Mouse (Mus musculus) limb, embryonic 15.5 days (tissue): ENCODE results near the gene Hist1h4f. TPM values are rescaled to one million over a fixed set of nuclear protein-coding genes. Genes with fewer than 3 reads are reported as not detected.
"Not testable (repeated sequence)": the region's sequence is repeated elsewhere in the genome, so short reads cannot be mapped to it uniquely, and the experiment has no call there.

Source experiments
- ATAC-seq: fragments of 200-750 bp; cut with Nextera tagmentation; 2 replicates; pipeline ENCODE4 v1.8.0; 2017; ENCODE audit warnings: low read depth, moderate TSS enrichment; ENCODE audit not compliant: insufficient number of reproducible peaks, low FRiP score, low TSS enrichment
- H3K27ac ChIP-seq: fragments of 300-500 bp; sonication (generic); 2 replicates; pipeline ENCODE4 v1.5.1; 2015; ENCODE audit warnings: moderate library complexity, mild to moderate bottlenecking, inconsistent platforms
- H3K27me3 ChIP-seq: fragments of 300-500 bp; sonication (generic); 2 replicates; pipeline ENCODE4 v1.6.1; 2015; ENCODE audit warnings: inconsistent platforms
- H3K36me3 ChIP-seq: fragments of 300-500 bp; sonication (generic); 2 replicates; pipeline ENCODE4 v1.6.1; 2015; ENCODE audit warnings: inconsistent platforms
- H3K4me1 ChIP-seq: fragments of 300-500 bp; sonication (generic); 2 replicates; pipeline ENCODE4 v1.6.1; 2015; ENCODE audit warnings: inconsistent platforms
- H3K4me2 ChIP-seq: fragments of 300-500 bp; sonication (generic); 2 replicates; pipeline ENCODE4 v1.6.1; 2015; ENCODE audit warnings: mild to moderate bottlenecking, inconsistent platforms
- H3K4me3 ChIP-seq: fragments of 300-500 bp; sonication (generic); 2 replicates; pipeline ENCODE4 v1.5.1; 2015; ENCODE audit warnings: mild to moderate bottlenecking, inconsistent platforms
- H3K9ac ChIP-seq: fragments of 300-500 bp; sonication (generic); 2 replicates; pipeline ENCODE4 v1.6.1; 2015; ENCODE audit warnings: inconsistent platforms
- H3K9me3 ChIP-seq: fragments of 300-500 bp; sonication (generic); 2 replicates; pipeline ENCODE4 v1.6.1; 2016; ENCODE audit warnings: inconsistent platforms
- WGBS: fragments of 180-500 bp; shearing (Covaris S2); methylation state at CpG from one replicate; pipeline ENCODE4 v1.1.7; 2015; 5-methylcytosine and 5-hydroxymethylcytosine counted together
- polyA plus RNA-seq: library from polyadenylated mRNA; unstranded; fragments of >200 nt; fragmentation: Nextera tagmentation; extraction: Ambion mirVana; gene quantifications from 2 replicates; pipeline ENCODE4 v1.2.1, GENCODE M21; 2015

Gene Hist1h4f
- polyA plus RNA-seq, 1 experiment from 2014 or later, result 0.95 TPM

- not testable (repeated sequence) for ATAC-seq
Measured at GRCm38 (mm10) chr13:23544787-23545120, 6.7 kb downstream of the Hist1h4f start.

GRCm38 (mm10) chr13:23543965-23544786, 7.3 kb downstream of the Hist1h4f start, which contains the start of gene Hist1h3f:
Gene Hist1h3f, plus strand, starts transcription at chr13:23544052.
- WGBS, result under 1% methylated on average over 36 of the region's 45 CpGs
- ATAC-seq, result peak; percentile 89
- H3K36me3 ChIP-seq, result no peaks in the 10 kb centered on the region
- peak within 1 kb of the TSS; percentile 51 for H3K4me3 ChIP-seq
- peak within 1 kb of the TSS; percentile 37 for H3K9ac ChIP-seq
- no peaks in the 10 kb centered on the region for H3K27me3 ChIP-seq
- H3K4me2 ChIP-seq, result peak within 1 kb of the TSS; percentile 57
- peak within 1 kb of the TSS; percentile 92 for H3K27ac ChIP-seq
- H3K9me3 ChIP-seq, result no peaks in the 10 kb centered on the region
- peaks cover 4% of the 10 kb centered on the region; the same call in 1 of the 2 replicates for H3K4me1 ChIP-seq

More at GRCm38 (mm10) chr13:23544787-23545120, 6.7 kb downstream of the Hist1h4f start:
- H3K36me3 ChIP-seq, H3K27me3 ChIP-seq, H3K4me1 ChIP-seq, H3K9ac ChIP-seq, H3K9me3 ChIP-seq: not testable (repeated sequence)
- H3K27ac ChIP-seq, result peak overlapping the region; percentile 92; the same call in 1 of the 2 replicates
- peak overlapping the region; percentile 57 for H3K4me2 ChIP-seq
- under 1% methylated on average over 14 of the region's 14 CpGs for WGBS
- peak overlapping the region; percentile 51 for H3K4me3 ChIP-seq

DNA sequence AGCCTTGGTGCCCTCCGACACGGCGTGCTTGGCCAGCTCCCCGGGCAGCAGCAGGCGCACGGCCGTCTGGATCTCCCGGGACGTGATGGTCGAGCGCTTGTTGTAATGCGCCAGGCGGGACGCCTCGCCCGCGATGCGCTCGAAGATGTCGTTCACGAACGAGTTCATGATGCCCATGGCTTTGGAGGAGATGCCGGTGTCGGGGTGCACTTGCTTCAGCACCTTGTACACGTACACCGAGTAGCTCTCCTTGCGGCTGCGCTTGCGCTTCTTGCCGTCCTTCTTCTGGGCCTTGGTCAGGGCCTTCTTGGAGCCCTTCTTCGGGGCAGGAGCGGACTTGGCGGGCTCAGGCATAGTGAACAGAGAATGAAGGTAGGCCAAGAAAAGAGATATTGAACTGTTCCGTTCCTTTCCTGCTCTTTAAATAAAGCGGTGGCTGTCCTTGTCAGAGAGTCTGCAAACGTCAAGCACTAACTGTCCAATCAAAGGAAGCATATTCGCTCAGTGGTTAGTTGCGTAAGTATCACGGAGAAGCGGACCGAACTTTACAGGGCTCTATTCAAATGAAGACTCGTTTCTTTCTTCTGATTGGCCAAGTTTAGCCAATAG, 8.3 kb downstream of the Hist1h4f start, which contains the start of gene Hist1h2bh:
Gene Hist1h2bh (minus strand): TSS at position 394 of the 609 bp plus-strand sequence.
- peak; percentile 95 for ATAC-seq
- peak within 1 kb of the TSS; percentile 37 for H3K9ac ChIP-seq
- H3K27ac ChIP-seq, result peak within 1 kb of the TSS; percentile 92
- not testable (repeated sequence) for H3K36me3 ChIP-seq, H3K27me3 ChIP-seq, H3K9me3 ChIP-seq, H3K4me1 ChIP-seq
- H3K4me2 ChIP-seq, result peak within 1 kb of the TSS; percentile 57
- peak within 1 kb of the TSS; percentile 51 for H3K4me3 ChIP-seq
- under 1% methylated on average over 39 of the region's 42 CpGs for WGBS

DNA sequence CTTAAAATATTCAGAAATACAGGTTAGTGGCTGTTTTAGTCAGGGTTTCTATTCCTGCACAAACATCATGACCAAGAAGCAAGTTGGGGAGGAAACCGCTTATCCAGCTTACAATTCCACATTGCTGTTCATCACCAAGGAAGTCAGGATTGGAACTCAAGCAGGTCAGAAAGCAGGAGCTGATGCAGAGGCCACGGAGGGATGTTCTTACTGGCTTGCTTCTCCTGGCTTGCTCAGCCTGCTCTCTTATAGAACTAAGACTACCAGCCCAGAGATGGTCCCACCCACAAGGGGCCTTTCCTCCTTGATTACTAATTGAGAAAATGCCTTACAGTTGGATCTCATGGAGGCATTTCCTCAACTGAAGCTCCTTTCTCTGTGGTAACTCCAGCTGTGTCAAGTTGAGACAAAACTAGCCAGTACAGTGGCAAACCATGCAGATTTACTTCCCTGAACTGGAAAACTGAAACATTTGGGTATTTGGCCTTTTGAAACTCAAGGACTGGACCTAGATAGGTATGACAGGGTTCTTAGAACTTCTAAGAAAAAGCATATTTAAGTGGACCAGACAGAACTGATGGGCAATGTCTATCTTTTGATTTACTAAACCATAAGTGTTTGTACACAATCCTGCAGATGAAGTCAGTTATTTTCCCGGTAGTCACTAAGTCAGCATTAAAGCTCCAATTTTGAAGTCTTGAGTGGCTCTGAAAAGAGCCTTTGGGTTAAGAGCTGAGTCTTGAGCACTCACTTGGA, 9.0 kb downstream of the Hist1h4f start:
- WGBS, result 12% methylated on average over 3 of the region's 3 CpGs
- Histone ChIP-seq H3K9ac (peak overlapping the region; percentile 31), H3K4me2 (peak overlapping the region; percentile 56), H3K4me3 (peak overlapping the region; percentile 44), H3K27ac (peak overlapping the region; percentile 87)
- H3K27me3 ChIP-seq, H3K36me3 ChIP-seq, H3K9me3 ChIP-seq, ATAC-seq, H3K4me1 ChIP-seq: not testable (repeated sequence)

GRCm38 (mm10) chr13:23541497-23541896, 10.0 kb downstream of the Hist1h4f start:
- H3K9me3 ChIP-seq, result no peaks in the 10 kb centered on the region
- H3K4me3 ChIP-seq, result no peak overlapping the region
- no peak for ATAC-seq
- no peak overlapping the region for H3K27ac ChIP-seq
- WGBS, result 68% methylated on average over 3 of the region's 3 CpGs
- H3K4me2 ChIP-seq, result no peak overlapping the region
- no peak overlapping the region for H3K9ac ChIP-seq
- H3K36me3 ChIP-seq, result no peaks in the 10 kb centered on the region
- no peaks in the 10 kb centered on the region for H3K27me3 ChIP-seq
- peaks cover 10% of the 10 kb centered on the region for H3K4me1 ChIP-seq

DNA sequence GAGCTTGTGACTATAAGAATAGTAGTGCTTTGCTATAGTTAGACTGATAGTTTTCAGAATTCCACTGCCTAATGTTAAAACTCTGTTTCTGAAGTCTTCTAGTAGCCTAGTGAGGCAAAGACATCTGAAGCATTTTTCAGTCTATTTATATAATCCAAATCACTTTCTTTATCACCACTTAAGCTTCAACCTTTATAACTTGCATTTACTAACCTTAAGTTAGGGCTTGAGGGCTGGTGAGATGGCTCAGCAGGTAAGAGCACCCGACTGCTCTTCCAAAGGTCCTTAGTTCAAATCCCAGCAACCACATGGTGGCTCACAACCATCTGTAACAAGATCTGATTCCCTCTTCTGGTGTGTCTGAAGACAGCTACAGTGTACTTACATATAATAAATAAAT, 11.6 kb downstream of the Hist1h4f start:
- H3K36me3 ChIP-seq, H3K27ac ChIP-seq, ATAC-seq, H3K4me2 ChIP-seq, H3K4me3 ChIP-seq, H3K9ac ChIP-seq, H3K27me3 ChIP-seq, H3K9me3 ChIP-seq: not testable (repeated sequence)
- WGBS, result 77% methylated on average over 1 of the region's 1 CpGs
- peaks cover 16% of the 10 kb centered on the region for H3K4me1 ChIP-seq

- 54% methylated on average over 5 of the region's 5 CpGs for WGBS
- peaks cover 22% of the 10 kb centered on the region for H3K4me1 ChIP-seq
- no peak overlapping the region for H3K4me3 ChIP-seq
- no peaks in the 10 kb centered on the region for H3K36me3 ChIP-seq
- no peak overlapping the region for H3K9ac ChIP-seq
- H3K9me3 ChIP-seq, result no peaks in the 10 kb centered on the region
- no peaks in the 10 kb centered on the region for H3K27me3 ChIP-seq
- no peak overlapping the region for H3K27ac ChIP-seq
- H3K4me2 ChIP-seq, result no peak overlapping the region
- no peak for ATAC-seq
Measured at GRCm38 (mm10) chr13:23538249-23538648, 13.2 kb downstream of the Hist1h4f start.

DNA sequence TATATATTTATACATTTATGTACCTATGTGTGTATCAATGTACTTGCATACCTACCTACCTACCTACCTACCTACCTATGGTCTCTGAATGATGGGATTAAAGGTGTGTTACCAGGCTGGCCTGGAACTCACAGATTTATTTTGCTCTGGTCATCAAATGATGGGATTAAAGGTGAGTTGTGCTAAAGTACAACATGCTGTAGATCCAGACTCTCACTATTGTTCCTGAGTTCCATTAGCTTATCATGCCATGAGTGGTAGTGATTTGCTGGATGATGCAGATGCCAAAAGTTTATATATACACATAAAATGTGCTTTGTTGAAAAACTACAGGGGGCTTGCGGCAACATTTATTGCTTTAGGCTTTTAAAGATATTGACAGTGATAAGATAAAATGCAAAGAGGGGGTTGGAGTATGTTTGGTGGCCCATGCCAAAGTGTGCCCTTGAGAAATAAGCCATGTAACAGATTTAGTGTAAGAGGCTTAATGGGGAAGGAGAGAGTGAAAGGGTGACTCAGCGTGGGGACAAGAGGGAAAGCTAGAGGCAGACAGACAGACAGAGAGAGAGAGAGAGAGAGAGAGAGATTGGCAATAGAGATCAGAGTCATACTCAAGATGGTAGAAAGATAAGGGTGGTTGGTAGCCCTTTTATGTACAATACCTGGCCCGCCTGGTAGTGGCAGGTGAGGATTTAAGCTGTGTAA, 14.3 kb downstream of the Hist1h4f start:
- Histone ChIP-seq H3K27ac (no peak overlapping the region), H3K27me3 (no peaks in the 10 kb centered on the region), H3K4me3 (peak overlapping the region; percentile 53; the same call in 1 of the 2 replicates), H3K4me2 (0 out of 2 replicates have a peak overlapping the region, but pooled peaks have one; percentile 19), H3K36me3 (no peaks in the 10 kb centered on the region), H3K4me1 (peaks cover 29% of the 10 kb centered on the region), H3K9ac (no peak overlapping the region), H3K9me3 (no peaks in the 10 kb centered on the region)
- no peak for ATAC-seq
- 66% methylated on average over 3 of the region's 3 CpGs for WGBS

- WGBS, result 15% methylated on average over 7 of the region's 7 CpGs
- no peaks in the 10 kb centered on the region for H3K27me3 ChIP-seq
- no peaks in the 10 kb centered on the region for H3K9me3 ChIP-seq
- no peaks in the 10 kb centered on the region for H3K36me3 ChIP-seq
- H3K9ac ChIP-seq, result 0 out of 2 replicates have a peak overlapping the region, but pooled peaks have one; percentile 26
- H3K4me1 ChIP-seq, result peaks cover 31% of the 10 kb centered on the region
- ATAC-seq, result no peak
- H3K4me3 ChIP-seq, result peak overlapping the region; percentile 53
- peak overlapping the region; percentile 57 for H3K27ac ChIP-seq
- peak overlapping the region; percentile 75 for H3K4me2 ChIP-seq
Measured at GRCm38 (mm10) chr13:23536076-23536822, 15.2 kb downstream of the Hist1h4f start.

GRCm38 (mm10) chr13:23535137-23536075, 16.0 kb downstream of the Hist1h4f start, which contains the start of gene Hist1h3g:
Gene Hist1h3g, plus strand, starts transcription at chr13:23535422.
- Histone ChIP-seq H3K4me3 (peak within 1 kb of the TSS; percentile 53), H3K27ac (peak within 1 kb of the TSS; percentile 94), H3K4me2 (peak within 1 kb of the TSS; percentile 75), H3K4me1 (peaks cover 31% of the 10 kb centered on the region), H3K9ac (peak within 1 kb of the TSS; percentile 39)
- not testable (repeated sequence) for H3K27me3 ChIP-seq, H3K36me3 ChIP-seq, H3K9me3 ChIP-seq
- under 1% methylated on average over 52 of the region's 62 CpGs for WGBS
- ATAC-seq, result peak; percentile 89
